Mouse (Mus musculus) left cerebral cortex, postnatal 25 days (tissue): ENCODE measurements at regions not wholly inside any gene's neighbourhood (a gene's known extent, or its start where the extent isn't known, plus 50 kb on each side); places are given as distances from the start of the nearest gene placed in this dataset.

Experiments
- DNase-seq, 2 experiments: peaks; one replicate each; pipeline ENCODE4 v3.0.0; 2022; ENCODE audit warnings: low spot score in 2 of 2, mixed read lengths in 1 of 2
- intact Hi-C: fragments of 180-260 bp; cut with DNase I; formaldehyde crosslinking; loops from one replicate; pipeline ENCODE4 v1.15.1; 2025

DNA sequence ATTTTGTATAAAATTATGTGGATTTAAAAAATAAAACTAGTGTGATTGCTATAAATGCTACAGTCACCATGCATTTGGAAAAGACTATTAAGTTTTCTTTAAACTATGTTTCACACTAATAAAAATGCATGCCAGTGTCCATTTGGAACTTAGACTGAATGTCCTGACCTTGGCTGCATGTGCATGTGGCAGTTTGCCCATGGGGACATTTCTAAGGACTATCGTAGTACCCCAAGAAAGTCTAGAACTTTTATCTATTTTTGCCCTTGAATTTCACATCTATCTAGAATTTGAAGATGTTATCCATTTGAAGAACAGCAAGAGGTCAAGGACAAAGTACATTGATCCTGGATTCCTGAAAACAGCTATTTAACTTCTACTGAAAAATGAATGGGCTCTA is 745.9 kb downstream of the Tmem182 start:
- intact Hi-C loops, result no loop called here
- DNase-seq, result no peak

DNA sequence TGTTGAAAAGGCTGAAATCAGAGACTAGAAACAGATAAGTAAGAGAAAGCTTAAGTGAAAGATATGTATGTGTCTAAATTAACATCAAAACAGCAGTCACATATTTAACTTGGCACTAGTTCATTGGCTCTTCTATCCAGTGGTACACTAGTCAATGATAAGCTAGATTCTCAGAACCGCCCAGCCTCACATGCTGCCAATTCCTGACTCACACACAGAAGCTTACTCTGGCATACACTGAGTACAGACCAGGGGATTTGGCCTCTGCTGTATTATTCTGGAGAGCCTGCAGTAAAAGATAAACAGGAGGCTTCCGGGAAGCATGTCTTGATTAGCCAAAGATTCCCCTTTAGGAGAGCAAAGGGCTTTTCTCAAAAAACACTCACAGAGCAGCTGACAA is 750.2 kb downstream of the Tmem182 start:
- intact Hi-C loops, result no loop called here
- DNase-seq, result peak in 1 of 2 experiments; percentile 9

DNA sequence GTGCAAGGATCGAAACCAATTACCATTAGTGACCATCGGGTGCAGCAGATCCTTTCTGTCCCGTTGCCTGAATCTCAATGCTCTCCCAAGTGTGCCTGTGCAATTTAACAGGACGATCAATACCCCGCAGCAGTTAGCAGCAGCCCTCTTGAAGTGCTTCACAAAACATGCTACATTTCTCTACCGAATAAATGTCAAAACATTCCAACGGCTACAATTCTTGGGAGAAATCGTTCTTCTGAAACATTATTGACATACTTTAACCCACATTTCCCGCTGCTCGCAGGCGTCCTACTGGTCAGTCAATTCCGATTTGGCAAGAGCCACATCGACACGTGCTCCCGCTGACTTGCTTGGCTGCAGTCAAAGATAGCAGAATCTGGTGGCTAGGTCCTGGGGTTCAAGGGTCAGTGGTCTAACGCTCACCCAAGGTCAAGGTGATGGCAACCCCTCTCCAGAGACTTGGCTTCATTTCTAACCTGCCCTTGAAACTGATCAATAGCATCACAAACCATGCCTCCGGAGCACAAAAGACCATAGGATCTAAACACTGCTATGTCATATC is 753.8 kb downstream of the Tmem182 start:
- intact Hi-C loops, result no loop called here
- no peak for DNase-seq

DNA sequence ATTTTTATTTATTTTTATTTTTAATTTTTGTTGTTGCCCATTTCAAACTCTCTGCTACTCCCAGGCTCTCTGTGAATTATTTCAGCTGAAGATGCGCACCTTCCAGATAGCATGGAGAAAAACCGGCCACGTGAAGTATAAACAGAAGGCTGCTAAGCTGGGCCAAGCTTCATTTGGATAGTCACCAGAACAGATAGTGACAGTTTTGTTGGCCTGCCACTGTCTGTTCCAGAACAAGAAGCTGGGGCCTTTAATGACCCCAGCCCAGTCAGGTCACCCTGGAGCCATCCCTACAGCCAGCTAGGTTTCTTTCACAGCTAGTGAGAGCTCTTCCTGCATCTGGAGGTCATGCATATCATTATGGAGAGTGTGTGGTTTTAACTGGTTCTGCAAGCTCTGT is 754.6 kb downstream of the Tmem182 start:
- intact Hi-C loops, result no loop called here
- DNase-seq, result no peak

DNA sequence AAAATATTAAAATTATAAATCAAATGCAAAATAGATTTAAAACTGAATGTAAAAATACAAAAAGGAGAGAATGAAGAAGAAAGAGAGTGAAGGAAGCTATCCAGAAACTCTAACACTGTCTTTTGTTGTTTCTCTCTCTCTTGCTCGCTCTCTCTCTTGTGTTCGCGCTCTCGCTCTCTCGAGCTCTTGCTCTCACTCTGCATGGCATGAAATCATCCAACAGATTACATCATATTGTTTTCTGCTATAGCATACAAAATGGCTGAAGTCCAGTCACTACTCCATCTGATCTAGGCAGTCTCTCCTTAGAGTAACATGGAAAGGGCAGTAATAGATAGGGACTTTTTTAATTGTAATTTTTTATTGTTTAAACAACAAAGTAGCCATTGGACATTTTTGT is 798.1 kb downstream of the Tmem182 start:
- intact Hi-C loops, result no loop called here

DNA sequence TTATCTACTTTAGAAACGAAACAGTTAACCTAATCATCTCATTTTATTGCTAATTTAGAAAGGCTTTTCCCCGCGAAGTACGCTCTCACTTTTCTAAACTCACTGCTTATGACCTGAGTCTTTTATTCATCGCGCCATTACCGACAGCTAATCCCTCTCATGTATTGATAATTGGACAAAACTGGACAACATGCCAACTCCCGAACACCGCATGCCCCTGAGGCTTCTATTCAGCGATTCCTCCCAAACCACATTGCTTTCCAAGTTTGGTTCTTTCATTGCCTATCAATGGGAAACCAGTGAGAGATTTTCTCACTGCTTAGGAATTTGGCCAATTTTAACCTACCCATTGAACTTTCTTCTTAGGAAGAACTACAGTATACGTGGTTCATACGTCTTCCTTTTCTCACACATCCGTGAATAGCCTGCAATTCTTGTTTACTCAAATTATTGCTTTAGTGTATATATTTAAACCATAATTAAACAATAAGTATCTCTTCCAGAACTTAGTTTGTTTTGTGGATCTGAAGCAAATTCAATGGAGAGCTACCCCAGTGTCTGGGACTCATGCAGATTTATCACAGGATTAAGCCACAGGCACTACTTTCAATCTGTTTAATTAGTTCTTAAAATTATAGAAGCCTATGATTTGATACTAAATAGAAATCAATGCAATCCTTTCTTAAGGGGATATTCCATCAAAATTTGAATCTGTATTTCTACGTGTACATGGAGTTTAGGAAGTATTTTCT is 799.8 kb downstream of the Tmem182 start:
- intact Hi-C loops, result no loop called here
- DNase-seq, result peak in 1 of 2 experiments; percentile 5

More for the DNA sequence above, 798.1 kb downstream of the Tmem182 start:
- no peak for DNase-seq

DNA sequence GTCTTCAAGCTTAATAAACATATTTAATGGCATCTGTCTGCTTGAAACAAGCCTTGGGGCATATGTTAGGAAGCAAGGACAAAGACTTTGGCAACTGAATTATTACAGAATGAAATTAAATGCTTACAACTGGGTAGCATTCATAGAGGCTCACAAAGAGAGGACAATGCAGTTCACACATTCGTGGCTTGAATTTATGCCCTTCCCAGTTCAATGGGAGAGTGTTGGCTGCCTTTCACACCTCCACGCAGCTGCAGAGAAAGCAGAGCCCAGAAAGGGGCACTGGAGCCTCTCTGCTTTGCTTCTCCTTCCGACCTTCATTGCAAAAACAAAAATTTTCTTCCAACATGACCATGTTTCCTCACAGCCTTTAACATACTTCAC is 800.3 kb downstream of the Tmem182 start:
- intact Hi-C loops, result no loop called here

DNA sequence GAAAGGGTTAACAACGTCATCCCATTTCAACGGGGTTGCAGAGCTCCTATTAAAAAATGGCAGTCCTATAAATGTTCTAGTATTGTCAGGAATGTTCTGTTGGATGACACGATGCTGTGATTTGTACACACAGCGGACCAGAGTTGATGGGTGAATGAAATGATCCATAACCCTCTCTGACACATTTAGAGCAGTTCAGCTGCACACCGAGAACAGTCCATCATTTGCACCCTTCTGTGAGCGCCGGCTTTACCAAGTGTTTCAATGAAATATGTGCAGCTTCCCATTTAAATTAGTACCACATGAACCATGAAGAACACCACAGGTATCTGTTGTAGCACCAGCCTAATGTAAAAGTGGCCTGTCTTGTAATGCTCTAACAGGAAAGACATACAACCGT is 805.4 kb downstream of the Tmem182 start:
- no peak for DNase-seq
- intact Hi-C loops, result no loop called here

More for the DNA sequence above, 800.3 kb downstream of the Tmem182 start:
- no peak for DNase-seq

DNA sequence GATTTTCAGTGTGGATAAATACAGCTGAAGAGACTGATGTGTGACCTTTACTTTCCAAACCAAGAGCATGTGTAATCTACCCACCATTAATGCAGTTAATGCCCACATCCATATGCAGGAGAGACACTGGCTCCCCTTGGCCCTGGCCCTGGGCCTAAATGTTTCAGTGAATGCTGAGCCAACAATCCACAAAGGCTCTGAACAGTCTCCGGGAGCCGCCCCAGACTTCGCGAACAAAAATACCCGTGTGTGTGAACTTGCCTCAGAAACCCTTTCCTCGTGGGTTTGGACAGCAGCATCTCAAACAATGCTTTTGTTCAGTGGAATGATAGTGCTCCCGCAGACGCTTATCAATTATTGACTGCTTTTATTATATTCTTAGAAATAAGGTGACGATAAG is 846.4 kb downstream of the Tmem182 start:
- no peak for DNase-seq
- intact Hi-C loops, result no loop called here

DNA sequence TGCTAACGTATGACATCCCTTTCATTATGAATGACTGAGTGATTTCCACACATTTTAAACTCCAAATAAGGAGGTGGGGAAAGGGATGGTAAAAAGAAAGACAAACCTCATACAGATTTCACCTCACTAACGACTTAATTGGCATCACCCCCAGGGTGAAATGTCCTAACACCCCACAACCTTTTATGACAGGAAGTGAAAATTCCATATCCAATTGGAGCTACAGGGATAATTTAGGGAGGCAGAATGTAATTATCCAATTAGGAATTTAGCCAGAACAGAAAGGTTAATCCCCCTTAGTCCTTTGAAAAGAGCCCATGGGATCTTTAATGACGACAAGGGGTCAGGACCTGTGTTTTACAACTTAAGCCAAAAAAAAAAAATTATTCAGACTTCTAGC is 846.8 kb downstream of the Tmem182 start:
- intact Hi-C loops, result no loop called here
- no peak for DNase-seq

DNA sequence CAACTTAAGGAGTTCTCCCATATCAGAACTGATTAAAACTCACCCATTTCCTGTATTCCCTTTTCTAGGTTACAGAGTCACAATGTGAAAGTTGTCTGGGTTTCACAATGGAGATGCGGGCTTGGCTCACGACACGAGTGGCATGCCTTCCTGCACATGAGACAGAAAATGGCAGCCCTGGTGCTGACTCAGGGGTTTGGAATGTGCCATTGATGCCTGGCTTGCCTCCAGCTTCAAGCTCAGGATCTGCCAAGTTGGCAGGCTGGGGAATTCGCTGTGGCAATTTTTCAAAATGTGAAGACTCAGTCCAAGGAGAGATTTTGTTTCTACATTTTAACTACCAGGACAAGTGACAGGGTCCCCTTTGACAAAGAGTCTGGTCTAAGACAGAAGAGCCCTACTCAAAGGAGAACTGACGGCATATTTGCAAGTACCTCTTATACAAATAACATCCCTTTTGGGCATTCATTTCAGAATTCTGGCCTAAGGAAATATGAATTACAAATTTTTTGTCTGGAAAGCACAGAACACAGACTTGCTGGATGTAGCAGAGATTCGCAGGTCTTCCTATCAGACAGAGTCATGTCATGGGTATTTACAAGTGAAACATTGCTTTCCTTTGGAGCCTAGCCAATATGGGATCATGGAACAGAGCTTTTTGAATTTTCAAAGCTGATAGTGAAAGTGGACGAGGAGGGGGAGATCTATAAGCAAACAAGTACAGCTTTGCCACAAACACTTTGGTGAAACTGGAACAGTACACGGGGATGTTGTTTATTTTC is 847.4 kb downstream of the Tmem182 start:
- intact Hi-C loops, result no loop called here
- DNase-seq, result peak; percentile 47 to 61

DNA sequence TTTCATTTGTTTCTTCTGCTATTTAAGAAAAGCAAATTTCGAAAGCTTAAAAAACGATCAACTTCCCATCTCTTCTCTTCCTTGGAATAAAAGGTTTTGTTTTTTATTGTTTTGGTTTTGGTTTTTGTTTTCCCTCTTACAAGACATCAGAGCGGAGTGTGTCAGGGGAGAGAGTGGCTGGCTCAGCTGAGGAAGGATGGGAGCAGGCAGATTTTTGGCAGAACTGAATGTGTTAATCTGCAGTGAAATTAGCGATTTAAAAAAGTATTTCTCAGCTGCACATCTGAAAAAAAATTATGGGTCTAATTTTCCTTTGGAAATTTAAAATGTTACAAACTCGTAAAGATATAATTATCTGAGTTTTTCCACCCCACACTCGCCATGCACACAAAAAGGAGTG is 868.7 kb downstream of the Tmem182 start:
- intact Hi-C loops, result loop anchor here (5.0 to 10.0 kb wide), 6 partner anchors 218 to 1038 kb away; partner anchors contain the start of gene Pou3f3
- no peak for DNase-seq

DNA sequence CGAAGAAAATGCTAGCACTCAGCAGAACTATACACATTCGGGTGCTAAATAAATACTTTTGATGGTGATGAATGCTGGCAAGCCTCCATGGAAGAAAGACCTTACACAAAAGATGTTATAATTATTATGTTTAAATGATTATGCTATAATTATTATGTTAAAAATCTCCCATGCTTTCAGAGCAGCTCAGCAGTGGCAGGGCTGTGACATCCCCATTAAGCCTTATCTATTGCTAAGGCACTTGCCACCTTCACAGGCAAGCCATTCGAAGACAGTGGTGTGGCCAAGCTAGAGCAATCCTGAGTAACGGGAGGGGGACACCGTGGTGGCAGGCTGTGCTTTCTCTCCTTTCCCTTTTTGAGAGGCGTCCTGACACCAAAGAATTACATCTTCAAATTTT is 869.9 kb downstream of the Tmem182 start:
- DNase-seq, result no peak
- intact Hi-C loops, result loop anchor here (10.0 kb wide), 3 partner anchors 401 to 579 kb away; no protein-coding TSS in a partner anchor

DNA sequence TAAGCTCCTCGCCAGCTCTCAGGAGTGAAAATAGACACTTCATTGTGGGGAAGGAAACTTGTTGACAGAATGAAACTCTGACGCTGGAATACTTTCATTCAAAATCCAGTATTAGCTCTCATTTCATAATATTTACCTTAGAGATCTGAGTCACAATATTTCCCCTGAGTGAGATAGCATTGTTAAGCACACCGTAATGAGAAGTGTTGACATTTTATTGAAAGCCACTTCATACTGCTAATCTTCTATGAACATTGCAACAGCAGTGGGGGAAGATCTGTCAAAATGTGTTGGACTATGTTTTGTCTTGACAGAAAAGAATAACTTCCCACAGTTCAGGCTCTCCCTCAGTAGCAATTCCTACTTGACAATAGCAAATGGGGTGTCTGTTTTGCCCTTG is 900.3 kb downstream of the Tmem182 start:
- intact Hi-C loops, result no loop called here
- no peak for DNase-seq

DNA sequence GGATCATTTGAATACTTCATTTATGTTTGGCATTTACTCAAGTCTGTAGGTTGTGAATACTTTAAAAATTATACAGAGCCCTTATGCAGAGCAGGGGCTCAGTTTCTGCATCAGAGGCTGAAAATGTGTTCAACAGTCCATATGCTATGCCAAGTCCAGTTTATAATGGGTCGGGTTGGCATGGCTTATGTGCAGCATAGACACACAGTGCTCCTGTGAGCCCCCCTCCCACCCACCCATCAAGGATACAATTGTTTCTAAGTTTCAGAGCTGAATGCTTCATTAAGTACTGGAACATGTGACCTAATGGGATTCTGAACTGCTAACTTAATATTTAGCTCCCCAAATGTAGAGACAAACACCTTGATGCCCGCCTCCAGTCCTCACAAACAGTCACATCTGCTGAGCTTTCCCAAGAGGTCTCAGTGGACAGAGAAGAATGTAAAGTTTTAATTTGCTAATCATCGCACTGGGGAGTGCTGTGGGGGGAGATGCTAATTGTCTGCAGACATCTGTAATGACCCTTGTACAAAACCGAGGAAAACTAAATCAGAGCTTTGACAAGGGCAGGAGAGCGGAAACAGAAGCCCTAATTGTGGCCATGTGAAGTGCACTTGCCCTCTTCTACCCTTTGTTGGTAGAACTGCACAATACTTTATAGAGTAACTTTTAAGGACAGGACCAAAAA is 937.4 kb downstream of the Tmem182 start:
- intact Hi-C loops, result loop anchor here (1.0 to 10.0 kb wide), 2 partner anchors 65 to 512 kb away; no protein-coding TSS in a partner anchor
- no peak for DNase-seq

DNA sequence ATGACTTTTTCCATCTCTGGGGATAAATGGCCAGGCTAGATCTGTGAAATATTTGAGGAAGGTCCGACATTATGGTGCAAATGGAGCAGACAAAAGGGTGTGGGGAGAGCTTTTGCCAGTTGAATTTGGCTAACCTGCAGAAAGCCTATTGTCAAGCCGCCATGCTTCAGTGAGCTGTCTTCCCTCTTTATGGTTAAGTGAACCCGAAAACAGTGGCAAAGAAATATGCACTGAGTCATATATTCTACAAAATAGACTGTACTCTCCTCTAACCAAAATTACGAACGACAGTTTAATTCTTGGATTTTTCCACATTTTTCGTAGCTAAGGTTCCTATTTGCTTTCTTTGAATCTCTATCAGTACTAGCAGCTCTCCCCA is 937.9 kb downstream of the Tmem182 start:
- intact Hi-C loops, result loop anchor here (1.0 to 10.0 kb wide), 2 partner anchors 66 to 511 kb away; no protein-coding TSS in a partner anchor
- no peak for DNase-seq

DNA sequence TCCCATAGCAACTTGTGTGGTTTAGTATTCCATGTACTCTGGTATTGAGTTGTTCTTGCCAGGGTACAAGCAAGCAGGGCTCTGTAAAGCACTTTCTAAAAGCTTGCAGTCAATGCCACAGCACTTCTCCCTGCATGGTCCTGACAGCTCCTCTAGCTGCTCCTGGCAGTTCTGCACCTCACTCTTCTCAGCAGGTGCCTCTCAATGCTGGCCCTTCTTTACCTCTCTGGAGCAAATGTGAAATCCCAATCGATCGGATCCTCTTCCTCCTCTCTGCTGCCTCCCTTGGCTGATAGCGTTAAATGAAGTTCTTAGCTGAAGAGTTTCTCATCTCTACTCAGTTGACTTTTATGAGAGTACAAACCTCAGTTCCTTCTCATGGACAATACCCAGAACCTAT is 939.1 kb downstream of the Tmem182 start:
- intact Hi-C loops, result loop anchor here (10.0 kb wide), 1 partner anchor 510 kb away; no protein-coding TSS in a partner anchor
- peak in 1 of 2 experiments; percentile 26 for DNase-seq

DNA sequence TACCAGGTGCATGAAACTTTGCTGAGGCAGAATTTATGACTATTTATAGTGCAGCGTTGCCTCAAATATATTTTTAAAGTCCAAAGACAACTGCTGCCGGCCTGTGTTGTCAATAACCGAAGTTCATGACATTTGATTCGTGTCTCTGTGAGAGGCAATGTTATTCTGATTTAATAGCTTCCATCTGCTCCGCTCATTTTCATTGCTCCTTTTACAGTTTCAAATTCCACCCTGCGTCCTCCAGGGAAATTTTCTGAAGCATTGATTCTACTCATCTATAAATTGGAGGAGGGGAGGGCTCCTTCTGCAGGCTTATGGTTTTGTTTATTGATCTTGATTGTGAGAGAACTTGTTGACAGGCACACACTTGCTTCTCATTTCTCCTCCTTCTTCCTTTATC is 936.2 kb upstream of the Pou3f3 start:
- DNase-seq, result no peak
- intact Hi-C loops, result no loop called here
